Mouse (Mus musculus) olfactory bulb, adult 2 months (tissue): ENCODE results near the gene Tnip1.

Experiments used
- CTCF ChIP-seq: fragments of 200-500 bp; IDR thresholded peaks from 2 replicates; pipeline ENCODE4 v1.5.1; 2012; ENCODE audit warnings: low read depth, mild to moderate bottlenecking, low read length, moderate library complexity; ENCODE audit not compliant: insufficient read depth
- POLR2A ChIP-seq: fragments of 200-500 bp; IDR thresholded peaks from 2 replicates; pipeline ENCODE4 v1.6.1; 2012; ENCODE audit warnings: mild to moderate bottlenecking, low read depth, low read length, moderate library complexity; ENCODE audit not compliant: insufficient read depth

- TF ChIP-seq POLR2A (no peak), CTCF (no peak)
These were observed 55.5 kb downstream of the Tnip1 start for GRCm38 (mm10) chr11:54907259-54907658.
